Comparison of ENCODE assay signal across 23 mouse cellular contexts in genomic region chr5:115208601-115209000, GRCm38 (mm10). TPM values are rescaled to one million over a fixed set of nuclear protein-coding genes. Genes with fewer than 3 reads are reported as not detected.
DNase-seq lines count a peak whose midpoint lies in the region; TF ChIP-seq lines count a peak whose summit lies in the region.
"Had no signal": no experiment of that assay in that cellular context is flagged by ENCODE, and none has a peak within 500 bp of the region (broad histone marks: within the 10 kb centered on the region; RNA-seq: fewer than 3 reads in every experiment).

No protein-coding gene starts in this region.

- DNase-seq in adrenal gland, postnatal 14 days: peak; percentile 1
- DNase-seq in adrenal gland, postnatal 4 days (ENCODE audit: low spot score in 2 of 2): no peak
- no peak for DNase-seq in layer of hippocampus, adult 2 months (ENCODE audit: low spot score in 2 of 2)
- no peak for DNase-seq in layer of hippocampus, postnatal 36 days
- peak; percentile 66 for DNase-seq in ZHBTc4 (ENCODE audit: low read depth, low spot score)
- DNase-seq in kidney, postnatal 36 days: no peak
- DNase-seq: adrenal gland, postnatal 10 days; gastrocnemius, postnatal 10 days; gastrocnemius, postnatal 36 days; heart, adult 2 months; heart, postnatal 14 days; heart, postnatal 4 days had no signal

- H3K27ac ChIP-seq in layer of hippocampus, adult 2 months: peak overlapping the region; percentile 73
- H3K27ac ChIP-seq in ES-Bruce4 (ENCODE audit: insufficient read depth, low read length): peak overlapping the region; percentile 77
- H3K27ac ChIP-seq: embryonic facial prominence, embryonic 12.5 days; forebrain, embryonic 10.5 days; forebrain, embryonic 13.5 days; heart, adult 2 months; heart, embryonic 10.5 days; heart, embryonic 13.5 days; hindbrain, embryonic 14.5 days; hindbrain, postnatal 0 days had no signal

- H3K4me1 ChIP-seq in ES-Bruce4 (ENCODE audit: control insufficient read depth, insufficient read depth, low read length): peaks cover 1% of the 10 kb centered on the region

- H3K36me3 ChIP-seq in ES-Bruce4 (ENCODE audit: control insufficient read depth, insufficient read depth, low read length, poor library complexity, severe bottlenecking): no peaks in the 10 kb centered on the region
- H3K36me3 ChIP-seq: embryonic facial prominence, embryonic 12.5 days; forebrain, embryonic 10.5 days; heart, embryonic 10.5 days; heart, embryonic 13.5 days had no signal

- H3K9me3 ChIP-seq in ES-Bruce4 (replicated peaks; ENCODE audit: control insufficient read depth, insufficient read depth, low read length, poor library complexity, severe bottlenecking): no peaks in the 10 kb centered on the region
- H3K9me3 ChIP-seq: embryonic facial prominence, embryonic 12.5 days; forebrain, embryonic 10.5 days; forebrain, embryonic 13.5 days; heart, embryonic 10.5 days; heart, embryonic 13.5 days had no signal

- H3K4me3 ChIP-seq in layer of hippocampus, adult 2 months: no peak overlapping the region
- H3K4me3 ChIP-seq in ES-Bruce4 (ENCODE audit: low read depth, low read length): no peak overlapping the region
- H3K4me3 ChIP-seq: embryonic facial prominence, embryonic 12.5 days; erythroblast, embryonic 14.5 days; forebrain, embryonic 10.5 days; forebrain, embryonic 13.5 days; heart, adult 2 months; heart, embryonic 10.5 days; heart, embryonic 13.5 days had no signal

- no peak for TF ChIP-seq CTCF in layer of hippocampus, adult 2 months (conservative IDR thresholded peaks at IDR 0.05)
- no peak for TF ChIP-seq CTCF in ES-Bruce4 (IDR thresholded peaks at IDR 0.05; ENCODE audit: low read depth, low read length)

- no peak for TF ChIP-seq POLR2A in ES-Bruce4 (IDR thresholded peaks at IDR 0.05; ENCODE audit: insufficient read depth, low read length)

- H3K9ac ChIP-seq in ES-Bruce4 (ENCODE audit: low read depth, poor library complexity, severe bottlenecking): no peak overlapping the region
- H3K9ac ChIP-seq: embryonic facial prominence, embryonic 12.5 days; forebrain, embryonic 13.5 days; heart, embryonic 13.5 days; hindbrain, embryonic 14.5 days had no signal

- 0 out of 2 replicates have a peak, but pooled peaks have one; percentile 24 for TF ChIP-seq EP300 in ES-Bruce4 (IDR thresholded peaks at IDR 0.05; ENCODE audit: insufficient read depth, low read depth, low read length)

- H3K27me3 ChIP-seq in ES-Bruce4 (ENCODE audit: control insufficient read depth, insufficient read depth, low read length, poor library complexity, severe bottlenecking): no peaks in the 10 kb centered on the region

RNA-seq across cellular contexts. Expression of gene Cabp1, which starts 14.4 kb away (rescaled TPM):
- 9.9 and 11.1 TPM in 2 replicates for total RNA-seq in adrenal gland, postnatal 14 days (2021)
- total RNA-seq in adrenal gland, postnatal 4 days (2021): 1 to 10 TPM; 4.5 to 5.0 TPM
- 100 to 1,000 TPM; 124 to 129 TPM for total RNA-seq in layer of hippocampus, adult 2 months (2021)
- 100 to 1,000 TPM; 122 to 139 TPM for total RNA-seq in layer of hippocampus, postnatal 36 days (2021)
- 8.1 and 11.4 TPM in 2 replicates for polyA plus RNA-seq in ES-Bruce4 (2011; ENCODE audit: insufficient read depth, insufficient read length, low read depth, missing spikeins)
- total RNA-seq: granulocyte monocyte progenitor cell, adult 5-6 weeks had no signal
- polyA plus RNA-seq: erythroblast, embryonic 14.5 days; inflammation-experienced regulatory T-cells, adult 6 months had no signal

RNA-seq across cellular contexts. Expression of gene Pop5, which starts 27.0 kb away (rescaled TPM):
- total RNA-seq in adrenal gland, postnatal 14 days (2021): 92.6 and 92.9 TPM in 2 replicates
- total RNA-seq in adrenal gland, postnatal 4 days (2021): 10 to 100 TPM; 45.9 to 46.8 TPM
- 100 to 1,000 TPM; 103 to 104 TPM for total RNA-seq in layer of hippocampus, adult 2 months (2021)
- total RNA-seq in layer of hippocampus, postnatal 36 days (2021): 100 to 1,000 TPM; 117 to 122 TPM
- 76.1 and 79.9 TPM in 2 replicates for polyA plus RNA-seq in ES-Bruce4 (2011; ENCODE audit: insufficient read depth, insufficient read length, low read depth, missing spikeins)

RNA-seq across cellular contexts. Expression of gene Mlec, which starts 50.6 kb away (rescaled TPM):
- 140 and 144 TPM in 2 replicates for total RNA-seq in adrenal gland, postnatal 14 days (2021)
- total RNA-seq in adrenal gland, postnatal 4 days (2021): 100 to 1,000 TPM; 208 to 242 TPM
- total RNA-seq in layer of hippocampus, adult 2 months (2021): 10 to 100 TPM; 75.7 to 84.7 TPM
- 10 to 100 TPM; 92.7 to 96.4 TPM for total RNA-seq in layer of hippocampus, postnatal 36 days (2021)
- 137 and 139 TPM in 2 replicates for polyA plus RNA-seq in ES-Bruce4 (2011; ENCODE audit: insufficient read depth, insufficient read length, low read depth, missing spikeins)

Comparison
In these comparisons a context has a peak if more than half of its experiments do, and no peak if none do; other contexts are left out.
1. DNase-seq: peak in adrenal gland, postnatal 14 days (single experiment) and ZHBTc4 (single experiment); none in adrenal gland, postnatal 4 days (0 of 2), layer of hippocampus, adult 2 months (0 of 2), layer of hippocampus, postnatal 36 days (0 of 2) and kidney, postnatal 36 days (0 of 2).
2. RNA of gene Cabp1, which starts 14.4 kb away (total RNA-seq): 122 to 139 TPM in layer of hippocampus, postnatal 36 days and 124 to 129 TPM in layer of hippocampus, adult 2 months; 9.9 to 11.1 TPM in adrenal gland, postnatal 14 days and 4.5 to 5.0 TPM in adrenal gland, postnatal 4 days; every median in the first group is over 10 times any median in the second.